Mouse (Mus musculus) layer of hippocampus, adult 6 months (tissue): ENCODE results near the gene Socs4. TPM values are rescaled to one million over a fixed set of nuclear protein-coding genes. Genes with fewer than 3 reads are reported as not detected.

ENCODE experiments used
- long read RNA-seq, 2 experiments: library from polyadenylated mRNA; unstranded; transcript quantifications; one replicate each; pipeline ENCODE4 v2.0.0; 2019 to 2020
- polyA plus RNA-seq: library from polyadenylated mRNA; unstranded; fragments of <200 nt; fragmentation: Nextera tagmentation; gene quantifications from 2 replicates; pipeline ENCODE4 v1.2.3, GENCODE M21; 2021

The Socs4 gene
- 4.2 and 4.8 TPM in 2 replicates for polyA plus RNA-seq
- long read RNA-seq, experiment 1, full-length matches to known transcripts: 2 of 4 reads
- long read RNA-seq, experiment 1, partial matches to known transcripts: 0 of 4 reads
- long read RNA-seq, experiment 1, other reads (novel, unspliced or antisense): 2 of 4 reads
- long read RNA-seq, experiment 2, full-length matches to known transcripts: 13 of 18 reads
- long read RNA-seq, experiment 2, partial matches to known transcripts: 0 of 18 reads
- long read RNA-seq, experiment 2, other reads (novel, unspliced or antisense): 5 of 18 reads

GRCm38 (mm10) chr14:47276637-47277393 lies at the start of gene Socs4, which contains the start of gene Wdhd1:
Gene Socs4 (plus strand): TSS chr14:47276931.
Gene Wdhd1 (minus strand): TSS chr14:47276857.

GRCm38 (mm10) chr14:47297785-47298407 lies 21.2 kb downstream of the Socs4 start, which contains the start of gene Mapk1ip1l:
Gene Mapk1ip1l (plus strand): TSS chr14:47298266.

Other genes starting within 250 kb of the Socs4 start
- 0.89 and 0.95 TPM in 2 replicates for gene Gch1, start 87.5 kb upstream of the Socs4 start, polyA plus RNA-seq
- gene Wdhd1, start 74 bp upstream of the Socs4 start, polyA plus RNA-seq: 0.83 and 0.88 TPM in 2 replicates
- gene Mapk1ip1l, start 21.3 kb downstream of the Socs4 start, polyA plus RNA-seq: 13.8 and 18.0 TPM in 2 replicates
- 4.0 and 8.9 TPM in 2 replicates for gene Lgals3, start 90.8 kb downstream of the Socs4 start, polyA plus RNA-seq
- 0.49 and 0.59 TPM in 2 replicates for gene Dlgap5, start 141.5 kb downstream of the Socs4 start, polyA plus RNA-seq
- 57.7 and 64.4 TPM in 2 replicates for gene Fbxo34, start 173.5 kb downstream of the Socs4 start, polyA plus RNA-seq